Mouse (Mus musculus) thymus, postnatal 0 days (tissue): Measurements from ENCODE around the gene Olfr1325. TPM values are rescaled to one million over a fixed set of nuclear protein-coding genes. Genes with fewer than 3 reads are reported as not detected.
"Not testable (repeated sequence)": the region's sequence is repeated elsewhere in the genome, so short reads cannot be mapped to it uniquely, and the experiment has no call there.

ENCODE experiments used
- DNase-seq: peaks from one replicate; pipeline ENCODE4 v3.0.0-alpha.2; 2015; ENCODE audit warnings: low spot score
- polyA plus RNA-seq: library from polyadenylated mRNA; unstranded; fragments of >200 nt; fragmentation: Nextera tagmentation; extraction: Ambion mirVana; gene quantifications from 2 replicates; pipeline ENCODE4 v1.2.1, GENCODE M21; 2015

Gene Olfr1325
- not detected in 2 replicates for polyA plus RNA-seq

DNA sequence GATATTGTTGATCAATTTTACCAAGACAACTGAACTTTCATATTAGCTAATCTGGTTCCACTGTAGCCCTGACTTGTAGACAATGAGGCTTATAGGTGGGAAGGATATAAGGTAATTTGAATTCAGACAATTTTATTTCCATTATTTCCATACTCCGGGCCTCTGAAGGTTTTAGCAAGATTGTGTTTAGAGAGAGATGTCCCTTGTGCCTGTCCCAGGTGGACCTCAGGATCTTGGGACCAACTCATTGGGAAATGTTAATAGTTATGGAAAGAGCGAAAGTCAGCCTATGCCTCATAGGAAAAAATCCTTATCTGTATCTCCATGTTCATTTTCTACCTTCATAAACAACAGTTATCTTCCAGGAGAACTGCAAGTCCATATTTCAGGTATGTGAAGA, at the start of gene Olfr1325:
TSS of gene Olfr1325 (plus strand) at position 301 of the 400 bp plus-strand sequence.
- DNase-seq: no peak

DNA sequence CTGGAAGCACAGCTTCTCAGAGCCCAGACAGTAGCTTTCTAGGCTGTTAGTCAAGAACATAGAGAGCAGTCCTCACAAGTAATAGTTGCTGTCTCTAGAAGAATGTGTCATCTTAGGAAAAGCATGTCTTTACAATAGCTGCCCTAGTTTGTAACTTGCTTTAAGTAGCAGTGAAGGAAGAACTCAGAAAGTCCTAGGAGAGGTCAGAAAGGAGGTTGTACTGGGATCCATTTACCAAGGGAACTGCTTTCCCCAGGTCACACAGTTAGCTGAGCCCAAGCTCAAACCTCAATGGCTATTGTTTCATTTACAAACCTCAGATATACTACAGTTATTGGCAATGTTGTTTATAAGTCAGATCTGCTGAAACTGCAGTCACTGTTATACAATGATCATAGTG, 17.7 kb upstream of the Olfr1325 start, which contains the start of gene Olfr1326-ps1:
TSS of gene Olfr1326-ps1 (minus strand) at position 101 of the 400 bp plus-strand sequence.
- DNase-seq: no peak

GRCm38 (mm10) chrX:74645466-74646323, 53.2 kb downstream of the Olfr1325 start, which contains the start of gene Gm5640:
Gene Gm5640, minus strand, starts transcription at chrX:74645635.
- DNase-seq: not testable (repeated sequence)

GRCm38 (mm10) chrX:74646393-74646792, 53.9 kb downstream of the Olfr1325 start:
- DNase-seq: not testable (repeated sequence)

Other genes starting within 250 kb of the Olfr1325 start
- gene Lage3, start 239.1 kb upstream of the Olfr1325 start, polyA plus RNA-seq: 123 and 138 TPM in 2 replicates
- 58.7 and 63.1 TPM in 2 replicates for gene Ubl4a, start 219.5 kb upstream of the Olfr1325 start, polyA plus RNA-seq
- 19.8 and 20.1 TPM in 2 replicates for gene Slc10a3, start 219.3 kb upstream of the Olfr1325 start, polyA plus RNA-seq
- gene Fam3a, start 199.4 kb upstream of the Olfr1325 start, polyA plus RNA-seq: 22.7 and 23.2 TPM in 2 replicates
- gene Ikbkg, start 199.4 kb upstream of the Olfr1325 start, polyA plus RNA-seq: 22.7 and 25.1 TPM in 2 replicates
- gene G6pdx, start 163.5 kb upstream of the Olfr1325 start, polyA plus RNA-seq: 38.7 and 43.8 TPM in 2 replicates
- gene Gm6880, start 111.3 kb upstream of the Olfr1325 start, polyA plus RNA-seq: not detected in 2 replicates
- not detected in 2 replicates for gene Olfr1326-ps1, start 17.8 kb upstream of the Olfr1325 start, polyA plus RNA-seq
- 0.13 and 0.14 TPM in 2 replicates for gene Gm5640, start 53.0 kb downstream of the Olfr1325 start, polyA plus RNA-seq
- not detected in 2 replicates for gene Gm6890, start 148.2 kb downstream of the Olfr1325 start, polyA plus RNA-seq
- not detected in 2 replicates for gene Gm5936, start 244.5 kb downstream of the Olfr1325 start, polyA plus RNA-seq